ENCODE assay signal across 9 mouse cellular contexts in the genomic region with DNA sequence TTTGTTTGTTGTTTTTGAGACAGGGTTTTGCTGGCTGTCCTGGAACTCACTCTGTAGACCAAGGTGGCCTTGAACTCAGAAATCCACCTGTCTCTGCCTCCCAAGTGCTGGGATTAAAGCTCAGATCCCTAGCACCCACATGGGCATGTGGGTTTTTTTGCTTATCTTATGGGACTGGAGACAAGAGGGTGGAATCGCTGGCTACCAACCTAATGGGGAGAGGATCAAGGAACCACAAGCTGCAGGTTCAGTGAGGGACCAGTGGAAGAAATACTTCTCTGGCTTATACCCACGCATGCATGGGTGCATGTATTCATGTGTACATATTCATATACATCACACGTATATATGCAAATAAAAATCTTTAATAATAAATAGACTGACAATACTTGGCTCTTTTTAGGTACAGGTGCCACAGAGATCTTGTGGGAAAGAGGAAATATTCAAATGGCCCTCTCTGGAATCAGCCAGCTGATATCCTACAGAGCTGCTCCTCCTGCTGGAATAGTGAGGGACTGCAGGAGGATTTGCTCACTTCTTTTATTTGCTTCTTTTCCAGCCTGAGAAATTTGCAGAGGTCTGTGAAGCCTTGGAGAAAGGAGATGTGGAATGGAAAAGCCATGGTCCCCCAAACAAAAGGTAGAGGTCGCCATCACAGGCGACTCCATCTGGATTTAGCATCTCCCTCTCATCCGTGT. TPM values are rescaled to one million over a fixed set of nuclear protein-coding genes. Genes with fewer than 3 reads are reported as not detected.
DNase-seq lines count a peak whose midpoint lies in the region; ATAC-seq and TF ChIP-seq lines count a peak whose summit lies in the region.
"Had no signal": no experiment of that assay in that cellular context is flagged by ENCODE, and none has a peak within 500 bp of the region (broad histone marks: within the 10 kb centered on the region; RNA-seq: fewer than 3 reads in every experiment).

No protein-coding gene starts in this region.

- TF ChIP-seq CTCF in heart, postnatal 0 days (IDR thresholded peaks at IDR 0.05; ENCODE audit: low read depth): peak; percentile 77

- H3K9me3 ChIP-seq in neural tube, embryonic 15.5 days (replicated peaks): no peaks in the 10 kb centered on the region
- H3K9me3 ChIP-seq in heart, postnatal 0 days (replicated peaks; ENCODE audit: control insufficient read depth, low read length): no peaks in the 10 kb centered on the region
- no peaks in the 10 kb centered on the region for H3K9me3 ChIP-seq in limb, embryonic 10.5 days (replicated peaks)
- H3K9me3 ChIP-seq: megakaryocyte, embryonic 14.5 days had no signal

- no peak overlapping the region for H3K4me3 ChIP-seq in neural tube, embryonic 15.5 days (replicated peaks)
- H3K4me3 ChIP-seq in heart, postnatal 0 days (ENCODE audit: low read depth, low read length): no peak overlapping the region
- H3K4me3 ChIP-seq in limb, embryonic 10.5 days: no peak overlapping the region
- H3K4me3 ChIP-seq: megakaryocyte, embryonic 14.5 days had no signal

- H3K9ac ChIP-seq in neural tube, embryonic 15.5 days (replicated peaks): no peak overlapping the region
- H3K9ac ChIP-seq in heart, postnatal 0 days (replicated peaks; ENCODE audit: low read depth, low read length): no peak overlapping the region

- no peak overlapping the region for H3K4me2 ChIP-seq in neural tube, embryonic 15.5 days
- no peak overlapping the region for H3K4me2 ChIP-seq in heart, postnatal 0 days (ENCODE audit: low read depth, low read length)

- ATAC-seq in cerebellum, adult (ENCODE audit: insufficient number of reproducible peaks, low FRiP score, low TSS enrichment): no peak
- no peak for ATAC-seq in neural tube, embryonic 15.5 days (ENCODE audit: low FRiP score)
- ATAC-seq in heart, postnatal 0 days (ENCODE audit: insufficient read depth, low read depth): no peak

- peaks cover 84% of the 10 kb centered on the region for H3K36me3 ChIP-seq in neural tube, embryonic 15.5 days
- peaks cover 54% of the 10 kb centered on the region for H3K36me3 ChIP-seq in heart, postnatal 0 days (replicated peaks; ENCODE audit: control insufficient read depth, insufficient read depth, low read length)
- peaks cover 66% of the 10 kb centered on the region for H3K36me3 ChIP-seq in limb, embryonic 10.5 days

- TF ChIP-seq EP300 in heart, postnatal 0 days (IDR thresholded peaks at IDR 0.05; ENCODE audit: low read depth): no peak

- H3K4me1 ChIP-seq in neural tube, embryonic 15.5 days: no peaks in the 10 kb centered on the region
- no peaks in the 10 kb centered on the region for H3K4me1 ChIP-seq in heart, postnatal 0 days (ENCODE audit: control insufficient read depth, insufficient read depth)
- no peaks in the 10 kb centered on the region for H3K4me1 ChIP-seq in limb, embryonic 10.5 days
- H3K4me1 ChIP-seq: megakaryocyte, embryonic 14.5 days had no signal

- H3K27ac ChIP-seq in neural tube, embryonic 15.5 days (replicated peaks): no peak overlapping the region
- no peak overlapping the region for H3K27ac ChIP-seq in heart, postnatal 0 days (ENCODE audit: low read depth)
- H3K27ac ChIP-seq in limb, embryonic 10.5 days: no peak overlapping the region

- 58% methylated on average over 6 of the region's 6 CpGs for WGBS in neural tube, embryonic 15.5 days
- WGBS in heart, postnatal 0 days: 57% methylated on average over 6 of the region's 6 CpGs
- 70% methylated on average over 6 of the region's 6 CpGs for WGBS in limb, embryonic 10.5 days

- DNase-seq in cerebellum, adult 11 months: peak; percentile 32
- peak; percentile 46 for DNase-seq in neural tube, embryonic 10.5 days (ENCODE audit: extremely low spot score, low spot score)
- peak; percentile 55 for DNase-seq in cerebellum, adult 8-10 months
- peak; percentile 13 for DNase-seq in heart, postnatal 0 days (ENCODE audit: low spot score)
- DNase-seq in limb, embryonic 10.5 days (ENCODE audit: low spot score): peak; percentile 41
- peak; percentile 65 for DNase-seq in retina, postnatal 1 day

- H3K27me3 ChIP-seq in neural tube, embryonic 15.5 days (replicated peaks): no peaks in the 10 kb centered on the region
- H3K27me3 ChIP-seq in heart, postnatal 0 days (ENCODE audit: control insufficient read depth, insufficient read depth, low read length): no peaks in the 10 kb centered on the region
- no peaks in the 10 kb centered on the region for H3K27me3 ChIP-seq in limb, embryonic 10.5 days (ENCODE audit: low read depth, poor library complexity, severe bottlenecking)
- H3K27me3 ChIP-seq: megakaryocyte, embryonic 14.5 days had no signal

RNA-seq across cellular contexts. Expression of gene Ogfod1, which starts 20.3 kb away (rescaled TPM):
- 16.2 TPM in 2 replicates for polyA plus RNA-seq in neural tube, embryonic 15.5 days (2015; fragmentation: Nextera tagmentation; extraction: Ambion mirVana)
- total RNA-seq in heart, postnatal 0 days (2014; rRNA removed; ENCODE audit: low replicate concordance): 12.9 and 19.6 TPM in 2 replicates
- 5.4 and 7.1 TPM in 2 replicates for polyA plus RNA-seq in heart, postnatal 0 days (2015; fragmentation: Nextera tagmentation; extraction: Ambion mirVana)
- polyA plus RNA-seq in limb, embryonic 10.5 days (2016; fragmentation: Nextera tagmentation; extraction: Ambion mirVana): 13.6 and 15.4 TPM in 2 replicates

RNA-seq across cellular contexts. Expression of gene Nudt21, which starts 20.5 kb away (rescaled TPM):
- 80.8 and 82.5 TPM in 2 replicates for polyA plus RNA-seq in neural tube, embryonic 15.5 days (2015; fragmentation: Nextera tagmentation; extraction: Ambion mirVana)
- total RNA-seq in heart, postnatal 0 days (2014; rRNA removed; ENCODE audit: low replicate concordance): 26.0 and 38.9 TPM in 2 replicates
- polyA plus RNA-seq in heart, postnatal 0 days (2015; fragmentation: Nextera tagmentation; extraction: Ambion mirVana): 56.7 and 61.5 TPM in 2 replicates
- 147 and 161 TPM in 2 replicates for polyA plus RNA-seq in limb, embryonic 10.5 days (2016; fragmentation: Nextera tagmentation; extraction: Ambion mirVana)

RNA-seq across cellular contexts. Expression of gene Bbs2, which starts 41.4 kb away (rescaled TPM):
- 19.6 and 19.9 TPM in 2 replicates for polyA plus RNA-seq in neural tube, embryonic 15.5 days (2015; fragmentation: Nextera tagmentation; extraction: Ambion mirVana)
- total RNA-seq in heart, postnatal 0 days (2014; rRNA removed; ENCODE audit: low replicate concordance): 10.1 and 12.6 TPM in 2 replicates
- polyA plus RNA-seq in heart, postnatal 0 days (2015; fragmentation: Nextera tagmentation; extraction: Ambion mirVana): 9.1 and 9.5 TPM in 2 replicates
- 13.3 and 14.2 TPM in 2 replicates for polyA plus RNA-seq in limb, embryonic 10.5 days (2016; fragmentation: Nextera tagmentation; extraction: Ambion mirVana)

RNA-seq across cellular contexts. Expression of gene Amfr, which starts 44.7 kb away (rescaled TPM):
- 70.4 and 80.1 TPM in 2 replicates for polyA plus RNA-seq in neural tube, embryonic 15.5 days (2015; fragmentation: Nextera tagmentation; extraction: Ambion mirVana)
- total RNA-seq in heart, postnatal 0 days (2014; rRNA removed; ENCODE audit: low replicate concordance): 143 and 148 TPM in 2 replicates
- polyA plus RNA-seq in heart, postnatal 0 days (2015; fragmentation: Nextera tagmentation; extraction: Ambion mirVana): 52.8 and 57.0 TPM in 2 replicates
- 35.9 and 39.1 TPM in 2 replicates for polyA plus RNA-seq in limb, embryonic 10.5 days (2016; fragmentation: Nextera tagmentation; extraction: Ambion mirVana)

Comparison
In these comparisons a context has a peak if more than half of its experiments do, and no peak if none do; other contexts are left out.
1. DNase-seq: peak in every context shown above with its lines; median percentile 65 in retina, postnatal 1 day; 55 in cerebellum, adult 8-10 months; 46 in neural tube, embryonic 10.5 days; 41 in limb, embryonic 10.5 days; 32 in cerebellum, adult 11 months; 13 in heart, postnatal 0 days.